Mouse (Mus musculus) stomach, postnatal 0 days (tissue): Measurements from ENCODE around the gene Ubqln4.

Experiments
- CTCF ChIP-seq: IDR thresholded peaks from 2 replicates; pipeline ENCODE4 v1.5.1; 2016; ENCODE audit warnings: antibody characterized with exemption, low read depth, mild to moderate bottlenecking, moderate library complexity
- EP300 ChIP-seq: optimal IDR thresholded peaks from 2 replicates; pipeline ENCODE3; 2016; ENCODE audit warnings: antibody characterized with exemption

GRCm38 (mm10) chr3:88530082-88530864 is 23.3 kb upstream of the Ubqln4 start:
- TF ChIP-seq EP300 (no peak), CTCF (no peak)
